Mouse (Mus musculus): ENCODE results near the gene Phf21a.

Phf21a gene

GRCm38 (mm10) chr2:92296402-92296801 lies 203.5 kb downstream of the Phf21a start:
- peak; percentile 45 to 46 for DNase-seq (ENCODE audit: low spot score in 2 of 2)

DNA sequence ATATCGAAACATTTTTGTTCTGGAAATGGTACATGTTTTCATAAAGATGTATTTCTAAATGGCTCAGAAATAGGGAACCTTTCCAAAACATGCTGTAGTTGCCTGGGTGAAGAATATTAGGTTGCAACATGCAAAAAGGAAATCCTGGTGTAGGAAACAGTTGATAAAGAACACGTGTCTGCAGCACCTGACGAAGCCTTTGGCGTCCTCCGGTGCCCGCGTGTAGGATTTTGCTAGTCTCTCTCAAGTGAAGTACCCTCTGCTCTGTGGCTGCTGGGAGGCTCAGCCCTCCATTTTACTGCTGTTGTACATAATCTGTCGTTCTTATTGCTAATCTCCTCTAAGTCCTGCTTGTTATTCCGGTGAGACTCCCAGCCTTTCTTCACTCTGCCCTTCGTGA lies 207.0 kb downstream of the Phf21a start:
- DNase-seq (ENCODE audit: low spot score in 2 of 2), result no peak

- DNase-seq (ENCODE audit: low spot score in 2 of 2), result no peak
Measured at GRCm38 (mm10) chr2:92301849-92302607, 209.1 kb downstream of the Phf21a start.

GRCm38 (mm10) chr2:92312542-92312941 lies 219.6 kb downstream of the Phf21a start:
- no peak for DNase-seq (ENCODE audit: low spot score in 2 of 2)

GRCm38 (mm10) chr2:92314031-92314430 lies 221.1 kb downstream of the Phf21a start:
- no peak for DNase-seq (ENCODE audit: low spot score in 2 of 2)

GRCm38 (mm10) chr2:92316652-92317051 lies 223.7 kb downstream of the Phf21a start:
- DNase-seq (ENCODE audit: low spot score in 2 of 2), result no peak

DNA sequence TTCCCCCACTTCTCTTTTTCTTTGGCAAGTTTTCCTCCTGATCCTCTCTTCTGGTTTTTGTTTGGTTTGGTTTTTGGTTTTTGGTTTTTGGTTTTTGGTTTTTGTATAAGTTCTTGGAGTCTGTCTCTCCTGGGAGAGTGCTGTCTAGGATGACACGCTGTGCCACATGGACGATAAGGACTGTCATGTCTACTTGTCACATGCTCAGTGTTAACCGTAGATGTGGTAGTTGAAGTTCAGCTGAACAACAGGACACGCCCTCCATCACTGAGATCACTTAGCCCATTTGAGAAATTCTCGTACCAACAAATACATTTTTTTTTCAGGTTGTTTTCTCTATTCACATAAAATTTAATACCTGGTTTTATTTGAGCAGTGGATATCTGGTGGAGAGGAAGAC lies 224.3 kb downstream of the Phf21a start:
- no peak for DNase-seq (ENCODE audit: low spot score in 2 of 2)

GRCm38 (mm10) chr2:92322669-92323068 lies 229.8 kb downstream of the Phf21a start:
- no peak for DNase-seq (ENCODE audit: low spot score in 2 of 2)

DNA sequence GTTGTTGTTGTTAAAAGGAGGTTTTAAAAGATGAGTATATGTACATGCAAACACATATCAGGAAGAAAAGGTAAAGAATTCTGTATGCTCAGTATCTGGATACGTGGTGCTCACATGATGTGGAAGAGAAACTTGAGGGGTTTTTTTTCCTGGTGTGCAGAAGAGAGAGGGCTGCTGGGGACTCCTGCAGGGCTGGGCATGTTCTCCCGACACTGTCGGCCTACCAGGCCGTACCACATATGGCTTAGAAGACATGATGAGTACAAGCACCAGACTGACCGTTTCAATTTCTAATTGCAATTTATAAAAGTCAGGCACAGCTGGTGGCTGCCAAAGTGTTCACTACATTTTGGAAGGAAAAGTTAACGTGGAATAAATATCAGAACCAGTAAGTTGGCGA lies 232.8 kb downstream of the Phf21a start:
- no peak for DNase-seq (ENCODE audit: low spot score in 2 of 2)

- no peak for DNase-seq (ENCODE audit: low spot score in 2 of 2)
Measured at GRCm38 (mm10) chr2:92326221-92326620, 233.3 kb downstream of the Phf21a start.

DNA sequence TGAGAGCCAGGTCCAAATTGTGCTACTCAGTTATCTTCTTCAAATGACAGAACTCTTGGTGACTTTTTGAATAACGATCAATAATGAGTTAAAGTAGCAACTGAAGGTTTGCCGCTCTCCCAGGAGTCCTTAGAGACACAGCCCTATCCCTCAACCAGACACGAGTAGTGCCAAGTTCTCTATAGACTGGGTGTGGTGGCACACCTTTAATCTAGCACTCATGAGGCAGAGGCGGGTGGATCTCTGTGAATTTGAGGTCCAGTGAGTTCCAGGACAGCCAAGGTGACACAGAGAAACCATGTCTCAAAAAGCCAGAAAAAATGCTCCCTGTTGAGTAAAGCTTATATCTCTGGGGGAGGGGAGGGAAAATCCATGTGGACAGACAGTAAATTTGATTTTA lies 234.7 kb downstream of the Phf21a start:
- no peak for DNase-seq (ENCODE audit: low spot score in 2 of 2)

GRCm38 (mm10) chr2:92328206-92328605 lies 235.3 kb downstream of the Phf21a start:
- DNase-seq (ENCODE audit: low spot score in 2 of 2), result no peak

GRCm38 (mm10) chr2:92330840-92331239 lies 237.9 kb downstream of the Phf21a start:
- DNase-seq (ENCODE audit: low spot score in 2 of 2), result no peak

GRCm38 (mm10) chr2:92331410-92331809 lies 238.5 kb downstream of the Phf21a start:
- no peak for DNase-seq (ENCODE audit: low spot score in 2 of 2)

DNA sequence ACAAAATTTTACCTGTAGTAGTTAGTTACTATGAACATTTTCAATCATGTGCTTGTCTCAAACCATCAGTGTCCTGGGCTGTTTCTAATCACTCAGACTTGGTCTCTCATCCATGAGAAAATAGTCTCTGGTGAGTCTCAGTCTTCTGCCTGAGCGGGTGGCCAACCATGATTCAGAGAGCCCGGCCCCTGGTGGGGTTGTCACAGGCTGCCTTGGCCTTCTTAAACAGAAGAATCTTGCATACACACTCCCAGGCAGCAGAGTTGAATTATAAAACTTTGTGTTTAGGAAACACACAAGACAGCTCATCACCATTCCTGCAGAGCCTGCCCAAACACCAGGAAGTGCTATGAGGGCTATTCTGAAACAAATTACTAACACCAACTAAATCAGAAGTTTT lies 239.0 kb downstream of the Phf21a start:
- no peak for DNase-seq (ENCODE audit: low spot score in 2 of 2)

GRCm38 (mm10) chr2:92342418-92342817 lies 249.5 kb downstream of the Phf21a start:
- no peak for DNase-seq (ENCODE audit: low spot score in 2 of 2)

- no peak for DNase-seq (ENCODE audit: low spot score in 2 of 2)
Measured at GRCm38 (mm10) chr2:92347191-92347590, 254.3 kb downstream of the Phf21a start.

DNA sequence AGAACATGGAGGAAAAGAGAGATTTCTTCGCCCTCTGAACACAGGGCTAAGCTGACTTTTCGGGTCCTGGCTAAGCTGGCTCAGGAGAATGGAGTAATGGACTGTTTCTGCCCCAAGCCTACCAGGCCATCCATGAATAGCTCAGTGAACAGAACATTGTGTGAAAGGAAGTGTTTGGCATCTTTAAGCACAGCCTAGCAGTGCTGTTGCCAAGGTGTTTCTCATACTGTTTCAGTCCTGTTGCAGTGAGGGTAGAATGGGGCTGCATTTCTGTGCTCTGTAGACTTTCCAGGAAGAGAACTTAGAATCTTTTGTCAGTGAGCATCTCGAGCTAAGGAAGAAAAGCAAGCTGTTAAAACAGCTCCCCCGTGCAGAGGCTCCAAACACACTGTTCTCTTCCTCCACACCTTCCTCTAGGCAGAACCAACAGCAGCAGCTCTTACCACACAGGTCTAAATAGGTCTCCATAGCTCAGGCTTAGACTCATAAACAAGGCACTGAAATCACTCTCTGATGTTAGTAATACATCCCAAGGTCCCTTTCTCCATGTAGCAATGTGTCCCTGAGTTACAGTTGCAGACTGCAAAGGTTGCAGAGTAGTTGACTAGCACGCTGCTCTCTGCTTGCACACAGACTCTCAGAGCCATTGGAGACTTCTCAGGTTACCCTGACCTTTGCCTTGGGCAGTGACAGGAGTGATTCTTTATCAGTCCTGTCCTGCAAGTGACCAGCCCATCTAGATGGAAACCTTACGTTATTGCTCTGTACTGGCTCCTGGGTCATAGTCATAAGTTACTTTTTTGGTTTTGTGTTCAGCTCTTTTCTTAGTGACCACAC lies 256.9 kb downstream of the Phf21a start:
- no peak for DNase-seq (ENCODE audit: low spot score in 2 of 2)

GRCm38 (mm10) chr2:92350686-92351085 lies 257.8 kb downstream of the Phf21a start:
- no peak for DNase-seq (ENCODE audit: low spot score in 2 of 2)

DNA sequence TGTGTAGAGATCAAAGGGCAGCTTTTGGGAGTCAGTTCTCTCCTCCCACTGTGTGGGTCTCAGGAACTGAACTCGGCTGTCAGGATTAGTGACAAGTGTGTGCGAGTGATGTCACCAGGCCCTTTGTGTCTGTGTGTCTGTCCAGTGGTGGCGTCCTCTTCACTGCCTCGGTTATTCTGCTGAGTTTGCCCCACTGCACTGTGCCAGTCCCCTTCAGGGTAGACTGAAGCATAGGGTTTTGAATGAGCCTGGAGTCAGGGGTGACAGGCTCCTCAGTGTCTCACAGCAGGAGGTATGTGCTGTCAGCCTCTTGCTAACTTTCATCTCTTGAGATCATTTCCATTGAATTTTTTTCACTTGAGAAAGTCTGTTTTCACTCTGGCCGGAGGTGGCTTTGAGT lies 260.5 kb downstream of the Phf21a start:
- DNase-seq (ENCODE audit: low spot score in 2 of 2), result no peak

GRCm38 (mm10) chr2:92354224-92354623 lies 261.3 kb downstream of the Phf21a start:
- no peak for DNase-seq (ENCODE audit: low spot score in 2 of 2)

DNA sequence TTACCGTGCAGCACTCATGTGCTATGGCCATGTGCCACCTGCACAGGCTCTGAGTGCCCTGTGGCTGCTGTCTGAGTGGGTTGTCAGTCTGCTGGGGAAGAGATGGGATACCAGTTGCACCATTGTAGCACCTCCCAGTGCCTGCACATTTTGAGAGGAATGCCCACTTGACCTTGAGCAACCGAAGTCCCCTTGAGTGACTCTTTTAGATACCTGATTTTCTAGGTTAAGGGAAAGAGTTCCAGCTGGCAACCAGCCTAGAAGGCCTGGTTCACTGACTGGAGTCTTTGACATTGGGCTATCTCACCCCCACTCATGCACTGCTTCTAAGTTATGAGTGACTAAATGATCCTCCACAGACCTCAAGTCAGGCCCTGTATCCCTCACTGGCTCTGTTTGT lies 266.4 kb downstream of the Phf21a start:
- no peak for DNase-seq (ENCODE audit: low spot score in 2 of 2)

DNA sequence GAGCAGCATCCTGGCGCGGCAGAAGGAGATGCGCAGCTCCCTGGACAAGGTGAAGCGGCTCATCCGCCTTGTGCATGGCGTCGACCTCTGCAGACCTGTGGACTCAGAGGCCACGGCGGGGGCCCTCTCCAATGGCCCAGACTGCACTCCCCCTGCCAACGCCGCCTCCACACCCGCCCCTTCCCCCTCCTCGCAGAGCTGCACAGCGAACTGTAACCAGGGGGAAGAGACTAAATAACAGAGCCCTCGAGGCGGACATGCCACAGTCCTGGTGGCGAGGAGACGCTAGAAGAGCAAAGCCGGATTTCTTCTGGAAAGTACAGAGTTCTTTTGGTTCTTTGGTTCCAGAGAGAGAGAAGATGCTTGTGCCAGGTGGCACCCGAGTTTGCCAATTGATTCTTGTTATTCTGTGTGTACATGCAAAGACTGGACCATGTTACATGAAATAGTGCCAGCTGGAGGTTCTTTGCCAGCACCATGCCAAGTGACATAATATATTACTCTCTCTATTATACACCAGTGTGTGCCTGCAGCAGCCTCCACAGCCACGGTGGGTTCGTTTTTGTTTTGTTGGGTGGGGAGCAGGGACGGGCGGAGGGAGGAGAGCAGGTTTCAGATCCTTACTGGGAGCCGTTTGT lies 267.4 kb downstream of the Phf21a start:
- no peak for DNase-seq (ENCODE audit: low spot score in 2 of 2)

Data from urinary bladder, adult 18-20 months (tissue).